Mouse (Mus musculus): ENCODE results near the gene Rnf43. TPM values are rescaled to one million over a fixed set of nuclear protein-coding genes. Genes with fewer than 3 reads are reported as not detected.
A peak's percentile ranks its signal among the peaks of the same experiment; 100 is the strongest.

The Rnf43 gene
- total and polyA plus RNA-seq, 3 experiments: 14.6 to 17.3 TPM; not detected in 1

- no peaks in the 10 kb centered on the region for H3K9me3 ChIP-seq (replicated peaks; ENCODE audit: insufficient read depth, low read length)
- H3K36me3 ChIP-seq (ENCODE audit: control insufficient read depth in 1 of 2, insufficient read depth in 2 of 2, low read length in 2 of 2): peaks cover 0 to 36% of the 10 kb centered on the region in 2 experiments; a peak in 2 of 4 replicates
- peak overlapping the region; percentile 82 for H3K9ac ChIP-seq (ENCODE audit: control insufficient read depth, low read depth, low read length, poor library complexity, severe bottlenecking)
- peak overlapping the region; percentile 100 for H3K27ac ChIP-seq (ENCODE audit: control insufficient read depth, low read depth, low read length)
- H3K27me3 ChIP-seq (ENCODE audit: control insufficient read depth in 1 of 2, insufficient read depth in 2 of 2, low read length in 2 of 2): no peaks in the 10 kb centered on the region
- peaks cover 55% of the 10 kb centered on the region for H3K79me2 ChIP-seq (ENCODE audit: control insufficient read depth, insufficient read depth, low read length, poor library complexity)
- H3K4me1 ChIP-seq (ENCODE audit: control insufficient read depth in 1 of 2, insufficient read depth in 2 of 2, low read length in 2 of 2): peaks cover 5 to 50% of the 10 kb centered on the region in 2 experiments; a peak in 3 of 4 replicates
- DNase-seq (ENCODE audit: low read depth, low spot score): peak; percentile 91
- TF ChIP-seq MYC (IDR thresholded peaks at IDR 0.05; ENCODE audit: low read depth, low read length) (no peak), NELFE (IDR thresholded peaks at IDR 0.05; ENCODE audit: low read depth, low read length) (no peak), POLR2A (IDR thresholded peaks at IDR 0.05; ENCODE audit: control insufficient read depth in 1 of 2, insufficient read depth in 1 of 2, low read depth in 1 of 2, low read length in 2 of 2, poor library complexity in 1 of 2) (peak; percentile 67 to 79; a peak in 3 of 4 replicates), GABPA (IDR thresholded peaks at IDR 0.05; ENCODE audit: low read depth, low read length) (no peak), MAZ (IDR thresholded peaks at IDR 0.05; ENCODE audit: low read depth, low read length) (no peak), TAL1 (IDR thresholded peaks at IDR 0.05; ENCODE audit: low read length) (peak; percentile 99), JUND (IDR thresholded peaks at IDR 0.05; ENCODE audit: low read depth, low read length) (no peak), HCFC1 (IDR thresholded peaks at IDR 0.05; ENCODE audit: low read depth, low read length) (no peak), TBP (IDR thresholded peaks at IDR 0.05; ENCODE audit: low read depth, low read length) (0 out of 2 replicates have a peak, but pooled peaks have one; percentile 8), MXI1 (IDR thresholded peaks at IDR 0.05; ENCODE audit: low read depth, low read length) (no peak), ELF1 (IDR thresholded peaks at IDR 0.05; ENCODE audit: low read depth, low read length) (no peak)
- H3K4me3 ChIP-seq (ENCODE audit: control insufficient read depth in 1 of 2, insufficient read depth in 1 of 2, low read depth in 2 of 2, low read length in 2 of 2): peak overlapping the region; percentile 54 to 58
Observed at GRCm38 (mm10) chr11:87750043-87750421, 87.5 kb downstream of the Rnf43 start.

DNA sequence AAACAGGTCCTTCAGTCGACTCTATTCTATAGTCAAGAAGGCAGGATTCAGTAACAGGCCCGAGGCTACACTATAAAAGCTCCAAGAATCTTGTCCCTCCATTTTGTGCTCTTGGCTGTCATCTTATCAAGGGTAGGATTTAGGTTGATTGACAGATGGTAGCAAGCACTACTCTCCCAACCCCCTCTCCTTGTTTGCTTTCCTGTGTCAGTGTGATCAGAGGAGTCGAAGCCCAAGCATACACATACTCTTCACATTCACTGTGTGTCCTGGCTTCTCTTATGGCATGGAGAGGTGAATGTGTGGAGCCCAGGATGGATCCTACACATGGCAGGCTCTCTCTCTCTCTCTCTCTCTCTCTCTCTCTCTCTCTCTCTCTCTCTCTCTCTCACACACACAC, 88.0 kb downstream of the Rnf43 start:
- H3K36me3 ChIP-seq (ENCODE audit: control insufficient read depth in 1 of 2, insufficient read depth in 2 of 2, low read length in 2 of 2): peaks cover 0 to 36% of the 10 kb centered on the region in 2 experiments; a peak in 2 of 4 replicates
- H3K4me1 ChIP-seq (ENCODE audit: control insufficient read depth in 1 of 2, insufficient read depth in 2 of 2, low read length in 2 of 2): peaks cover 5 to 50% of the 10 kb centered on the region in 2 experiments; a peak in 3 of 4 replicates
- peak; percentile 92 for DNase-seq (ENCODE audit: low read depth, low spot score)
- peak; percentile 82 for TF ChIP-seq TBP (IDR thresholded peaks at IDR 0.05; ENCODE audit: low read depth, low read length)
- TF ChIP-seq MYC (IDR thresholded peaks at IDR 0.05; ENCODE audit: low read depth, low read length): no peak
- no peak for TF ChIP-seq ZMIZ1 (IDR thresholded peaks at IDR 0.05; ENCODE audit: low read depth, low read length)
- TF ChIP-seq TCF12 (IDR thresholded peaks at IDR 0.05; ENCODE audit: low read depth, low read length): no peak
- no peak for TF ChIP-seq JUND (IDR thresholded peaks at IDR 0.05; ENCODE audit: low read depth, low read length)
- peak in 1 of 2 experiments; percentile 36; a peak in 2 of 4 replicates for TF ChIP-seq POLR2A (IDR thresholded peaks at IDR 0.05; ENCODE audit: control insufficient read depth in 1 of 2, insufficient read depth in 1 of 2, low read depth in 1 of 2, low read length in 2 of 2, poor library complexity in 1 of 2)
- TF ChIP-seq MYB (IDR thresholded peaks at IDR 0.05; ENCODE audit: low read depth, low read length): no peak
- no peak for TF ChIP-seq CHD1 (IDR thresholded peaks at IDR 0.05; ENCODE audit: low read depth, low read length)
- peak; percentile 63; the same call in 1 of the 2 replicates for TF ChIP-seq POLR2AphosphoS5 (IDR thresholded peaks at IDR 0.05; ENCODE audit: borderline replicate concordance, low read depth, low read length)
- H3K9ac ChIP-seq (ENCODE audit: control insufficient read depth, low read depth, low read length, poor library complexity, severe bottlenecking): peak overlapping the region; percentile 82
- H3K79me2 ChIP-seq (ENCODE audit: control insufficient read depth, insufficient read depth, low read length, poor library complexity): peaks cover 58% of the 10 kb centered on the region
- no peaks in the 10 kb centered on the region for H3K9me3 ChIP-seq (replicated peaks; ENCODE audit: insufficient read depth, low read length)
- H3K27me3 ChIP-seq (ENCODE audit: control insufficient read depth in 1 of 2, insufficient read depth in 2 of 2, low read length in 2 of 2): no peaks in the 10 kb centered on the region
- H3K4me3 ChIP-seq (ENCODE audit: control insufficient read depth in 1 of 2, insufficient read depth in 1 of 2, low read depth in 2 of 2, low read length in 2 of 2): peak overlapping the region; percentile 54 to 58
- H3K27ac ChIP-seq (ENCODE audit: control insufficient read depth, low read depth, low read length): peak overlapping the region; percentile 100
